Mouse (Mus musculus) adrenal gland, postnatal 25 days (tissue): ENCODE measurements at regions not wholly inside any gene's neighbourhood (a gene's known extent, or its start where the extent isn't known, plus 50 kb on each side); places are given as distances from the start of the nearest gene placed in this dataset.

Experiments
- DNase-seq: peaks from one replicate; pipeline ENCODE4 v3.0.0; 2021; ENCODE audit warnings: mixed read lengths

DNA sequence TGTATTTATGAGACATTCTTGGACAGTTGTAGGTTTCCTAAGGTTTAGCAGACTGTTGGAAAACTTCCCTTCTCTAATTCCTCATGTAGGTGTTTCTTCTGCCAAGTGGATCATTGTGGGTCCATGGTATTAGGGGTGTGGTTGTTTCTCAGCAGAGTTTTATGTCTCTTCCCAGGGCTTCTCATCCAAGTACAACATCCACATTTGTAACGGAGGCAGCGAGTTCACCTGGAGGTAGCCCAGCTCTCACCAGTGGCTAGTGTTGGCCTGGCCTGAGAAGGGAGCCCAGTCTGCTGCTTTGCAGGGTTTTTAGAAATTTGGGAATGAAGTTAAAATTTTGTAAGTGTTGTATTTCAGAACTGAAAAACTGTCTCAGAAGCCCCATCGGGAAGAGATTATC is 122.4 kb downstream of the Wnt5a start:
- DNase-seq, result no peak

DNA sequence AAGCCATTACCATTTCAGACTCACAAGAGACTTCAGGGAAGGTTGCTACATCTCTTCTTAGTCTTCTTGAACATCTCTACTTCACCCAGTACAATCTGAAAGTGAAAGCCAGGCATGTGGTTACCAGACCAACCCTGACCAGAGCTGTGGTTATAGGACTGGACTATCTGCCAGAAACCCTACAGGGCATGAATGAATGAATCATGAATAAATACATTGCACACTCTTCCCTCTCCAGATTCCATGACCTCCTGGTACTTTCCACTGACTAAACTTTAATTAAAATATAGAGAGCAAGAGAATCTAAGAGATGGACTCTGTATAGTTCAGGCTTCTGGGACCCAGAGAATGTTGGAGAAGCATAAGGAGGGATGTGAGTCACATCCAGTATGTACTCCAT is 130.6 kb downstream of the Wnt5a start:
- no peak for DNase-seq

DNA sequence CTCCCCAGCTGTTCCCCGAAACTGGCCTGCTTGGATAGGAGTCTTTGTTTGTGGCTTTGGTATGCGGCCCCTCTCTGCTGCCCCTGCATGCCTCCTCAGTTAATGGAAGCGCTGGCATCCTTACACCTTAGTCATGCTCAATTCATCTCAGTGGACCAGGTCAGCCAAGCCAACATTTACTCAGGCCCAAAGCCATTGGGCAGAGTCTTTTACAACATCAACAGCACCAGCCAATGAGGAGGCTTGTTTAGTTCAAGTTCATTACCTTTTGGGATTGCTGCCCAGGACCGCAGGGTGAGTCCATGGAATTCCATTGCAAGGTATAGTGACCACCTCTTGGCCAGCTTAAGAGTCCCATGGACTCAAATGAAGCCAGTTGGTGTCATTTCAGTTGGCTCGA is 134.5 kb downstream of the Wnt5a start:
- no peak for DNase-seq

GRCm38 (mm10) chr14:28645807-28646206 is 141.3 kb downstream of the Wnt5a start:
- DNase-seq, result no peak

DNA sequence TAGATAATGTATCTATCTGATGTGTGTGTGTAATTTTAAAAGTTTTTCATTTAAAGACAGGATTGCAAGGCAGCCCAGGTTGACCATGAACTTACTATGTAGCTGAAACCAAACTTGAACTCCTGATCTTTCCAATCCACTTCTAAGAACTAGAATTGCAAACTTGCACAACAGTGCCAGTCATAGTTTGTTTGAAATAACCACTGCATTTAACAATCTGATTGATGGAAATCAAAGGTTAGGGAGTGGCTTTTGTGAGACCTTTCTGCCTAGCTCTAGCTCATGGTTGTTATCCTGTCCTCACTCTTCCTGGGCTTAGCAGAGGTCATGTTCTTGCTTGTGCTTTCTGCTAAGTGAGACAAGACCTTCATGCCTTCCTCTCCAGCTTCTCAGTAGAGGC is 144.9 kb downstream of the Wnt5a start:
- no peak for DNase-seq

DNA sequence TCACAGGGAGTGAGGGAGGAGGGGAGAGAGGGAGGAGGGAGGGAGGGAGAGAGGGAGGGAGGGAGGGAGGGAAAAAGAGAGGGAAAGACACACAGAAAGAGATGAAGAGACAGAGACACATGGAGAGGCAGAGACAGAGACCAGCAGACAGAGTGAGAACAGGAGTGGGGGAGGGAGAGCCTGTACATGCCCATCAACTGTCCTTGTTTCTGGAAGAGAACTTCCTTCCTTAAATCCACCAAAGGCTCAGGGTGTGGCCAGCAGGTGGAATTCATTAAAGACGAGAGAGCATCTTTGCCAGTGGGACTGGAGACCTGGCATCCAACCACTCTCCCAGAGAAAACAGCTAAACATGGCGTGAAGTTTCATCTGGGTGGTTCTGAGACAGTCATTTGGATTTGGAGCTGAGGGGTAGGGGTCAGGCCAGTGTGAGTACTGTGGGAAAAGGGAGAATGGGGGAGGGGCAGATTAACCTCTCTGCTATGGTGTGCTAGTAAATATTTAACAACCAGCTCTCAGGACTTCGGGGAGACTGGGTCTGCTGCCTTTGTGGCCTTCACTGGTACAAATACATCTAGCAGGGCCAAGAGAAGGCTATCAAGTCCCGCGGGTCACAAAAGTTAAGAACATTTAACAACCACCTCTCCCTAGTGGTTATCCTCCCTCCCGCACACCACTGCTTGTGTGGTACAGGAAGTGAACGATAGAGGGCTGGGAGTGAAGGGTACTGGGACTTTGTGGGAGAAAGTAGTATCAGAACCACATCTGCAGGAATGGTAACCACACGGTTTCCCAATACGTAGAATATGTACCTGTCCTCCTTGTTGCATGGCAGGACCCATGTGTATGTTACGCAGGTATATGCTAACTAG is 148.7 kb downstream of the Wnt5a start:
- no peak for DNase-seq

DNA sequence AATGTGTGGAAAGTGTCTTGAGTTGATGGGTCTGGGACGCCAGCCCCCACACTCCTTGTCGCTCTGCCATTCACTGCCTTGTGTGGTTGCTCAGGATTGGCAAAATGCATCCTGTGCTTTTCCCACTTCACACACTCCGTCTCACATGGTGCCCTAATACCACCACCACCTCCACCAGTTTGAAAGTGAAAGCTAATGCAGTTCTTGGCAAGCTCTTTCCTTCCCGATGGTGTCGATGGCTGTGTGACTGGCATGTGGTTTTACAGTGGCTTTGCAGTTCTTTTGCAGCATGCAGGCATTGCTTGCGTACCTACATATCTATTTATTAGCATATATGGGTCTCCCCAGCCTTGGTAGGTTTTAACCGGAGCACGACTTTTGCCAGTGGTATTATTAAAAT is 152.7 kb downstream of the Wnt5a start:
- DNase-seq, result no peak

GRCm38 (mm10) chr14:28660872-28661588 is 156.5 kb downstream of the Wnt5a start:
- no peak for DNase-seq

- no peak for DNase-seq
These were observed 158.8 kb downstream of the Wnt5a start for GRCm38 (mm10) chr14:28663316-28663715.

- DNase-seq, result no peak
These were observed 159.6 kb downstream of the Wnt5a start for GRCm38 (mm10) chr14:28664121-28664520.

- peak; percentile 78 for DNase-seq
These were observed 170.9 kb downstream of the Wnt5a start for GRCm38 (mm10) chr14:28675476-28675875.

DNA sequence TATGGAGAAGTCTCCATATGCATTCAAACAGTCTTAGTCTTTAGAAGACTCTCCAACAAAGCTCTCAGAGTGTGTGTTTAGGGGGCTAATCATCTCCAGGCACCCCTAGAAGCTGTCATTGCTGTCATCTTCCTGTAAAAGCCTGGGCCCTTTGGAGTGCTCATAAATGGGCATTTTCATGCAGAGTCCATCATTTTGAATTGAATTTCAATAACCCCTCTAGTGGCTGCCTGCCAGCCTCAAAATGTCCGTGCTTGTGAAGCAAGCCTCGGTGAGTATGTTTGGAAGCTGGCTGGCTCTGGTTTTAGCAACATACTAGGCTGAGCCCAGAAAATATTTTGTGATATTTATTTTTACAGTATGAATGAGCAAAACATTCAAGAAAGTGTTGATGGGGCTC is 195.2 kb downstream of the Wnt5a start:
- DNase-seq, result no peak

DNA sequence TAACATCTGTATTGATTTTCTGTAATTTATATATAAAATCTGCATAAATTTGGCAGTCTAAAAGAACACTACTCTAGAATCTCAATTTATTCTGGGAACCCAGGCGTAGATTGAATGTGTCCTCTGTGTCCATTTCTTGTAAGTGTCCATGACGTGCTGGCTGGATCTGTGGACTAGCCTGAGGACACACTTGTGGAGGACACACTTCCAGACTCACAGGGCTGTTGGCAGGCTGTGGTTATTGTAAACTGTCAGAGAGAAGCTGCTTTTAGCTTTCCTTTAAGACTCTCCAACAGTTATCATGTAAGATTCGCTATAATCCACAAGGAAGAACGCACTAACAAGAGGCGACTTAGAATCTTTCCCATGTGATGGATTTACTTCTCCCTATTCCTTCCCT is 200.2 kb downstream of the Wnt5a start:
- DNase-seq, result no peak

DNA sequence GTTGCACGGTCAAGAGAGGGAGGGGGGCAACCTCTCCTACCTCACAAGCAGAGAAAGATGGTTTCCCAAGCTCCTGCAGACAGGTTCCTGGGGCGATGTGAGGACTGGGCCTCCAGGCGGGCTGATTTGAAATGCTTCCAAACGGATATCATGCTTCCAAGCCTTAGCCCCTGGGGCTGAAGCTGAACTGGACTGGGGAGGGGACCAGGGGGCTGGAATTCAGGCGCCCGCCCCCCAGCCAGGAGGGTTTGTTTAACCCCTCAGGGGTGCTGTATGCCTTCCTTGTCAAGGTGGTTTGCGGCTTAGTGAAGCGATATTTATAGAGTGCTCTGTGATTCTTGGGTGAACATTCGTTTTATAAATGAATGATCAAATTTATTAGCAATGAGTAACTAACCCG is 210.0 kb downstream of the Wnt5a start:
- no peak for DNase-seq

DNA sequence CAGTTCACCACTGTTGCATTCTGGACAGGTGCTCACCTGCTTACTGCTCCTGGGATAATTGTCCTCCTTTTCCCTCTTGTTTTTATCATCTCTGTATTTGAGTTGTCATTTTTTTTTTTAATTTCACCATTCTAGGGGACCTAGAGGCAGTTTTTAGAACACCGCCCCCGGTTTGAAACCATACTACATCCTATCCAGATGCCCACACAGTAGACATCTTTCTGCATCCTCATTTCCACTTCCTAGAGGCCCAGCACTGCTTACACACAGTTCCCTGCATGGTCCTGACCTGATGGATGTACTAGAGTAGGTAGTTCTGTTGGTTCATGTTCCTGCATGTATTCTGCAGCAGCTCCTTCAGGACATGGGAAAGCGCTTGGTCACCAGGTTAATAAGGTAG is 216.0 kb downstream of the Wnt5a start:
- no peak for DNase-seq

DNA sequence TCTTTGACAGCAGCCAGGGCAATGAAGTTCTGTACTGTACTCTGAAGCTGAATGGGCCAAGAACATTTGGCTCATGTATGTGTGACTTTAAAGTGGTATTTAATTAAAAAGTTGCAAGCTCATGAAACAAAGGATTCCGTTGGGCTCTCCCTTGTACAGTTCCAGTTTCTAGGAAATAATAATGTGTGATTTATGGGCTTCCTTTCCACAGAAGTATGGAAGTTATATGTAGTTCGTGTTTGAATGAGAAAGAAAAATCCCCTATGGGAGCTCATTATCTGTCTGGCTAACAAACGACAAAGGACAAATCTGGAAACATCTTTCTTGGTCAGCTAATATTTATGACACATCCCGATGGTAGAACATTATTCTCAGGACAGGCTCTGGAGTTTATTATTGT is 221.1 kb downstream of the Wnt5a start:
- no peak for DNase-seq

- DNase-seq, result no peak
These were observed 228.9 kb downstream of the Wnt5a start for GRCm38 (mm10) chr14:28733496-28733895.

GRCm38 (mm10) chr14:28735446-28735845 is 230.9 kb downstream of the Wnt5a start:
- DNase-seq, result no peak

- no peak for DNase-seq
These were observed 235.5 kb downstream of the Wnt5a start for GRCm38 (mm10) chr14:28740076-28740475.

GRCm38 (mm10) chr14:28741418-28741817 is 236.9 kb downstream of the Wnt5a start:
- no peak for DNase-seq

- DNase-seq, result no peak
These were observed 239.1 kb downstream of the Wnt5a start for GRCm38 (mm10) chr14:28743673-28744072.

- no peak for DNase-seq
These were observed 245.8 kb downstream of the Wnt5a start for GRCm38 (mm10) chr14:28750301-28750700.

- no peak for DNase-seq
These were observed 252.8 kb upstream of the Lrtm1 start for GRCm38 (mm10) chr14:28765201-28765600.

DNA sequence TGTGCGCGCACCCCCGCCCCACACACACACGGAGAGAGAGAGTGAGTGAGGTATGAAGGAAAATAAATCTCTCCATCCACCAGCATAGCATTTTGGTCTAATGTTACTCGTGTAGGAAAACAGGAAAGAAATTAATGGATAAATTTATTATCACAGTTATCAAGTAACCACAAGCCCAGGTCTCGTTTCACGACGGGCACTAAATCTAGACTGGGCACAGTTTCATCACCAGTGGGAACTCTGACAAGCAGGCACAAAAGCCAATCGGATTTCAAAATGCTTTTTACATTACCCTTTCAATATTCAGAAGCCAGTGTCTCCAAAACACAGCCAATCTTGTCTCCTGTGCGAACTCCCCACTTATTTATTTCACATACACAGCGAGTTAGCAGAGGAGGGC is 244.9 kb upstream of the Lrtm1 start:
- DNase-seq, result no peak
